Mouse (Mus musculus) left cerebral cortex, postnatal 25 days (tissue): ENCODE data around the gene Utrn. TPM values are rescaled to one million over a fixed set of nuclear protein-coding genes. Genes with fewer than 3 reads are reported as not detected.

Experiments used
- DNase-seq, 2 experiments: peaks; one replicate each; pipeline ENCODE4 v3.0.0; 2022; ENCODE audit warnings: low spot score in 2 of 2, mixed read lengths in 1 of 2
- intact Hi-C: fragments of 180-260 bp; cut with DNase I; formaldehyde crosslinking; loops from one replicate; pipeline ENCODE4 v1.15.1; 2025
- total RNA-seq, 2 experiments: library from RNA; stranded (reverse); gene quantifications; 2 replicates each; pipeline ENCODE4 v1.2.3; 2021

Gene Utrn
- total RNA-seq, 2 experiments from 2014 or later = 53.8 to 58.0 TPM

DNA sequence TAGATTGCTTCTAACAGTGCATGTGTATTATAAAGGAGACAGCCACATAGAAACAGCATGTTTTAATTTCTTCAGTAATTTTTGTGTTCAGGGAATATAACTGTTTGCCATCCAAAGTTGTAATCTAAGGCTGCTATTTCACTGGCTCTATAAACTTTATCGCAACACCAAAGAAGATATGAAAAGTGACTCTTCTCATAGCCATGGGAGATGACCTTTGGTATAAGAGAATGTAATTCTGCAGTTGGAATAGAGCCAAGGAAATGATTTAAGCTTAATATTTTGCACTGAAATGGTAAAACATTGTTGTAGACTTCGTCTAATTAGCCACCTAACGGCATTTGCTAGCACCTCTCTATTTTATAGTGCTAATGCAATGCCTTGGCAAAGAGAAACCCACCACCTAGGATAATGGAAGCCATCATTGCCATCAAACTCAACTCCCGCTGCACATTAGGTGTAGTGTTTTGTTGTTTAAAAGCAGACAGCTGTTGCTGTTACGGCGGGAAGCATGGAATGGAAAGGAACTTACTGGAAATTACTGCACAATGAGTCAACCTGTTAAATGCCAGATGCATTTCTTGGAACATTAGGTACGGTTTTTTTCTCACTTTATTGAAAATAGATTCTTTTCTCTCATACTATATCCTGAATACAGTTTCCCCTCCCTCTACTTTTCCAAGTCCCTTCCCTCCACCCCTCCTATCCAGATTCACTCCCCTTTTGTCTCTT is 445.0 kb downstream of the Utrn start:
- intact Hi-C loops = loop anchor here (10.0 kb wide), 1 partner anchor 409 kb away; no protein-coding TSS in a partner anchor
- no peak for DNase-seq

DNA sequence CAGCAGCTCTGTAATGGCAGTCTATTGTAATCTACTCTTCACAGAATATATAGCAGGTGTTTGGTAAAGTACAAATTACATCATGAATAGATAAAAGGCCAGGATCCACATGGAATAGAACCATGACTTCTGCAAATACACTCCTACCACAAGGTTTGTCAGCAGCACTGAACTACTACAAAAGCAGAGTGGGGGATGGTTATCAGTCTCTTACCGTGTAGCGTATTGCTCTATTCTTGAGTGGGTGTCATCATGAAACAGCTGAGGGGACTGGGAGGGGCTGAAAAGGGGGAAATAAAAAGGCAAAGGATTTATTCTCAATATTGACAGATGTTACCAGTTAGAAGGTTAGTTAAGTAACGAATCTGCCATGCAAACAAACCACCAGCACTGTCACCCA is 454.2 kb downstream of the Utrn start:
- intact Hi-C loops = no loop called here
- no peak for DNase-seq

DNA sequence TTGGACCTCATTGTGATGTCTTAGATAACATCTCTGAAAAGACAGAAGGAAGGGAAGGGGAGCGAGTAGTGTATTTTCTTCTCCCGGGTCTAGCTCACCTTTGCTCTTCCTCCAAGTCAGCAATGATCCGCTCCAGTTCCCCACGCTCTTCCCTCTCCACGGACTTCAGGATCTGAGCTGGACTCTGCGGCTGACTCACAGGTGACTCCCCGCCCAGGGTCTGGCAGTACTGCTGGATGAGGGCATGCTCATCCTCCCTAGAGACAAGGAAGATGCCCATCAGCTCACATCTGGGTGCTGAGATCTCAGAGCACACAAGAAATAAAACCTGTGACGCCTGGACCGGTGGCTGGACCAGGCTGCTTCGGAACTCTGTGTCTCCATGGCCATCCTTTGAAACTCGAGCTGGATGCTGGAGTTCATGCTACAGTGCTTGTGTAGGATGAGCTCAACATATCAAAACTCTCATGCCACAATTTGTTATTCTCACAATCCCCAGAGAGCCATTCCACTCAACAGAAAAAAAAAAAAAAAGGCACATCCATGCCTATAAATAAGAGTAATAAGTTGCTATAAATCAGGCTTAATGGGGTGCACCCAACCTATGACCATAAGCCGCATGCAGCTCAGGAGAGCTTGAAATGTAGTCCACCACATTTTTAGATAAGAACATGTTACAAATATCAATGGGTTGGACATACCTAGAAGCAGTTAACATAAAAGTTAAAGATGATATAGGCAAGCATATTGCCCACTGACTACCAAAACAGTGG is 462.6 kb downstream of the Utrn start:
- intact Hi-C loops = no loop called here

DNA sequence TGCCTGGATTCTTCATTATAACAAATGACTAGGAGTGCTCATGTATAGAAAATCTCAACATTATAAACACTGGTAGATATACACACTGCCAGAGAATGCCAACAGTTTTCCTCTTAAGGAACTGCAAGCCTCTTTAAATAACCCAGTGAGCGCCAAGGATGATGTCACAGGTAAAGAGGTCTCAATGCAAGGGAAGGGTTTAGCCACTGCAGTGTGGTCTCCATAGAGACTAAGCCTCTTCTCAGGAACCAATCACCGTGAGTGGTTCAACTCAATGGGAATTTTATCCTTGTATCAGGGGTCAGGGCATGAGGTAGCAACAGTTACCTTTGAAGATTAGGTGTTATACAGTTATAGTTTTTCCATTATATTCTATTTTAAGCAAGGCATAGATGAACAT is 469.7 kb downstream of the Utrn start:
- intact Hi-C loops = no loop called here
- no peak for DNase-seq

More for the DNA sequence above, 462.6 kb downstream of the Utrn start:
- DNase-seq = no peak

DNA sequence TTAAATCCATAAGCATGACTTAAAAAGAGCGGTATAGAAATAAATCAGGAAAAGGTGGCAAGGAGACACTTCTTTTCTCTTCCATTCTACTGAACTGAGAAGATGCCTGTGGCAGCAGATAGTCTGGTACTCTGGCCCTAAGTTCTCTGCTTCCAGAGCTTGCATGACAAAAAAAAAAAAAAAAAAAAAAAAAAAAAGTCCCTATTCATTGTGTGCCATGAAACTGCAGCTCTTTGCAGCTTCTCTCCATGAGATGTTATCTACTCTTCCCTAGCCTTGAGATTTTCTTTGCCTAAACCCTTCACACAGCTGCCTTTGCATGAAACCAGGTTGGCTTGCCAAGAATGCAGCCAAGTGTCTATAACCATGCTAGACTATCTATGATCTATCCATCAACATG is 489.0 kb downstream of the Utrn start:
- intact Hi-C loops = no loop called here
- no peak for DNase-seq

DNA sequence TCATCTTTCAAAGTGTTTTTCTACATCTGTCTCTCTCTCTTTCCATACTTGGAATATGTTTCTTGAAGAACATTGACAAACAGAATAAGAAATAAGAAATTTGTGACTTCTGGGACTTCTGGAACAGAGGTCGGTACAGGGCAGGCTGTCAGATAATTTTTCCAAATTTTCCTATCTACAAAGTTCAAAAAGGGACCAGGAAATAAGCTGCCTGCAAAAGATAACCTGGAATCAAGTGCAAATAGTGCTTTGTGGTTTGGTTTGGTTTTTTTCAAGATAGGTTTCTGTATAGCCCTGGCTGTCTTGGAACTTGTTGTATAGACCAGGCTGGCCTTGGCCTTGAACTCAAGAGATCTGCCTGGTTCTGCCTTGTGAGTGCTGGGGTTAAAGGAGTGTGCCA is 490.0 kb downstream of the Utrn start:
- no peak for DNase-seq
- intact Hi-C loops = no loop called here

DNA sequence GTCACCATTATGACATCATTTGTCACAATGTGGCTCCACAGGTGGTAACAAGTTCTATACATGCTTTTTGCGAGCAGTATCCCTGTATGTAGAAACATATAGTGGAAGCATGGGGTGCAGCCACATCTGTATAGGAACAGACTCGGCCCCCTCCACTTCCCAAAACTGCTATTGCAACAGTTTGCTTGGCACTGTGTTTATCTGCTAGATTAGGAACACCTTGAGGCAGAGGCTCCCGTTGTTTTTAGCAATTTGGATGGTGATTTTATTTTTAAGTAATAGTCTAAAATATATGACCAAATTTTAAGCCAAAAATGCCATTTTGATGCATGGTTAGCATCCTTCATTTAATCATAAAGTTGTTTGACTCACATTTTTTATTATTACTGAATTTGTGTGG is 491.4 kb downstream of the Utrn start:
- intact Hi-C loops = no loop called here
- DNase-seq = no peak

DNA sequence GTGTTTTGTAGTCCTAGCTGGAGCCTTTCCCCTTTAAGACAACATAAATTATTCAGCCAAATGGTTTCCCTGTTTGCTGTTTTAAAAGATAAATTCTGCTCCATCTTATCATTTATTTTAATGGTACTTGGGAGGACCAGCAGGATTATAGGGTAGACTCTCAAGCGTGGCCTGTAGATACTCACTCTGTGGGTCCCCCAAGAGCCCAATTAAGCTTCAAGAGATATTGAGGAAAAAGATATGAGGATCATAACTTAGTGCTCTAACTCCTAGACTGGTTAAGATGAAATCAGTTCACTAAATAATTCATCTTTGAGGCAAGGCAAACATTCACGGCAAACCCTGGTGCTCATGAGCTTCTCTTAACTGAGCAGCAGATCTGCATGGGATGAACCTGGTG is 493.1 kb downstream of the Utrn start:
- intact Hi-C loops = no loop called here
- no peak for DNase-seq

DNA sequence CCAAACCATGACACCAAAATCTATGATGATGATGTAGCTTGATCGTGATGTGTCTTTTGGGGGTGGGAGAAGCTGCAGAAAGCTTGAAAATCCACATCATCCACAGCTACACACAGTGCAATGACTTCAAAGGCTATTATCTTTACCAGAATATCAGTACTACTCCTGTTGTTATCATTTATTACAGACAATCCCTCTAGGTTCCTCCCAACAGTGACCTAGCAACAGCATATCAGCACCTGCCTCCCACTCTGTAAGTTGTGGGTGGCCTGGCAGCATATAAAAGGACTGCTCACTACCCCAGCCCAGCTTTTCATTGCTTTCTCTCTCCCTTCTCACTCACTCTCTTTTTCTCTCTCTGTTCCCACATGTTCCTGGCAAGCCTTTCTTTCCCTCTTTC is 494.4 kb downstream of the Utrn start:
- DNase-seq = no peak
- intact Hi-C loops = no loop called here

DNA sequence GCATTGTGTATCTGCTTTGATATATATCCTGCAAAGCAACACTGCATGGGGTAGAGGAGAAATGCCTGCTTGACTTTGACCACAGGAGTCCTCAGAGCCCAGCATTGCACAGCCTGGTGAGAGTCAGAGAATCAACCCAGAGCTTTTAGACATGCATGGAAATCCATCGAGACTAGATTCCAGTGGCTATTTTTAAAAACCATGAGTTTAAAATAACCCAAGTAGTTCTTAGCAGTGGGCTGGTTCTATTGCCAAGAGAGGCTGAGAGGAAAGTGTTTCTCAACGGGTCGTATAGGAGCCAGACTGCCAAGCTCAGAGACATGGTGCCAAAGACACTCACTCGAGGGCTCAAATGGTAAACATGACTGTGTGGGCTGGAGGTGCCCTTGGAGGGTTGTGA is 514.6 kb downstream of the Utrn start:
- peak in 1 of 2 experiments; percentile 64 for DNase-seq
- intact Hi-C loops = no loop called here

DNA sequence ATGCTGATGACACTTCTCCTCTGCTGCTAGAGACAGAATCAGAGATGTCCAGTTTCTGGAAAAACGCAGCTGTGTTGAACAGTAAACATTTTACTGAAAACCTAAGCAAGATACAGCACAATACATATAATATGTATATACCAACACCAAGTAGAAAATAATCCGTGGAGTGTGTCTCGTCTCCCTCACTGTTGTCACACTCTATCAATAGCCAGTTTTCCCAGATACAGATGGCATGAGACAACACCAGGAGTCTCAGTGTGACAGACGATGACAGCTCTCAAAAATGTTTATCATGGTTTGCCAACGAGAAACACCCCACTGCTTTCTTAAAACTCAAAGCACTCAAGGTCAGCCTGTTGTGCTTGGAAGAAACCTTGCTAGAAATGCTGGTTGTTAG is 515.1 kb downstream of the Utrn start:
- DNase-seq = no peak
- intact Hi-C loops = no loop called here

DNA sequence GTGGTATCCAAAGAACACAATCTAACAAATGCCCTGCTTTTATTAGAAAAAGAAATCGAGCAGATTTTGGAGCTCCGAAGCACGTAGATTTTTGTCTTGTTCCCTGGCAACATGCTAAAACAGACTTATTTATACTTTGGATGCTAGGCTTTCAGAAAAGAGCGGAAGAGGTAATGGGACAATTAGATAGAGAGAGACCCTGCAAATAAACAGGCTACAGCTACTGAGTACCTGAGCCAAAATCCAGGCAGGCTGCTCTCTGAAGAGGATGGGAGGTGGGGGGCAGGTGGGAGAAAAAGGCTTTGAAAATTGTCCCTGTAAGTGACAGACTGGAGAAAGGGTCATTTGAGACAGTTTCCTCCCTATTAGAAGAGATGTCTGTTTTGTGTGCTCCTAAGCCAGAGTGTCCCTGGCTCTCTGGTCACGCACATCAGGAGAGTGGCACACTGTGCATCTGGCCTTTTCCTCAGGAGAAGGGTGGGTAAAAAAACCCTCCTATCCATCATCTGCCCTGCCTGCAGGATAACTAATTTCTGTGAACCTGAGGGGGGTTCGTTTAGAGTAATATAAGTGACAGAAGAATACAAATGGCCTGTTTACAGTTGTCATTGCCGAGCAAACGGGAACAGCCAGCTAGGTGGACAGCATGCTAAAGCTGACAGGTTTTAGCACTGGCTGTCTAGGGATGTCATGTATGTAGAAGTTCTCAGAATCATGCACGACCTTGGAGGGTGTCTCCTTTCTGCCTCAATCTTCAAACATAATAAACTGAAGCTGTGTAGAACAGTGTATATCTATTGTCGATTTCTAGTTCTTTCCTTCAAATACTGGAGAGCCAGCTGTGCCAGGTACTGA is 529.2 kb downstream of the Utrn start:
- intact Hi-C loops = no loop called here
- DNase-seq = peak in 1 of 2 experiments; percentile 19

DNA sequence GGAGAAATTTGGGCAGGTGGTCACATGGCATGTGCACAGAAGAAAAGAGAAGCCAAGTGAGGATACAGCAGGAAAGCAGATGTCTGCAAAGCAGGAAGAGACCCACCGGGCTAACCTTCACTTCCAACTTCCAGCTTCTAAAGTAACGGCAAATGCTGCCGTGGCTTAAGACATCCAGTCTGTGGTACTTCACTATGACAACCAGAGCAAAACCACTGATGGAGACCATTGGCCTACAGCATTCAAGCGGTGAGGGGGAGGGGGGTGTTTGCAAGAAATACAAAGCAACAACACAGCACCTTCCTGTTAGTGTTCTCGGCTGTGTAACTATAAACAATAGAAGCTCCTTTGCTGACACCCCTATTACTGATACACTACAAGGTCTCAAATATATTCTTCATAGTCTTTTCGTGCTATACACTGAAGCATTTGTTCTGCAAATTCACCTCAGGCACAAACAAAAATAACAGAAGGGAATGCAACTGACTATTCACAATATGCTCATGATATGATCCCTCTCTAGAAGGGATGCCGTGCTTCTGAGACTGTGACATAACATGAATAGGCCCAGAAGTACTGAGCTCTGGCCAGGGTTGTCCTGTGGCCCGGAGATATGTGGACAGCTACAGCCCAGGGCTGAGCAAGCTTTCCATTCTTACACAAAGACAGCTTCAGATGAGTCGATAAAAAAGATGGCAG is 530.0 kb downstream of the Utrn start:
- intact Hi-C loops = no loop called here

More for the DNA sequence above, 530.0 kb downstream of the Utrn start:
- no peak for DNase-seq

Other genes starting within 250 kb of the Utrn start
- under 1 TPM; 0.11 to 0.34 TPM for gene Stx11, start 94.9 kb upstream of the Utrn start, total RNA-seq
- 1 to 10 TPM; 7.0 to 7.9 TPM for gene Sf3b5, start 136.0 kb upstream of the Utrn start, total RNA-seq
- gene Plagl1, start 191.1 kb upstream of the Utrn start, total RNA-seq = 10 to 100 TPM; 14.8 to 20.3 TPM